Mouse (Mus musculus) lung, embryonic 14.5 days (tissue): ENCODE results near the gene Homer2. TPM values are rescaled to one million over a fixed set of nuclear protein-coding genes. Genes with fewer than 3 reads are reported as not detected.
A peak's percentile ranks its signal among the peaks of the same experiment; 100 is the strongest.

ENCODE experiments used
- ATAC-seq: fragments of 200-750 bp; cut with Nextera tagmentation; 2 replicates; pipeline ENCODE4 v1.8.0; 2017; ENCODE audit warnings: mild to moderate bottlenecking, moderate TSS enrichment, moderate library complexity; ENCODE audit not compliant: insufficient read depth
- DNase-seq: peaks from one replicate; pipeline ENCODE4 v3.0.0-alpha.2; 2015
- H3K27ac ChIP-seq: fragments of 300-500 bp; sonication (generic); 2 replicates; pipeline ENCODE4 v1.5.1; 2014; ENCODE audit warnings: low read depth, mild to moderate bottlenecking, moderate library complexity
- H3K27me3 ChIP-seq: fragments of 300-500 bp; sonication (generic); 2 replicates; pipeline ENCODE4 v1.6.1; 2014; ENCODE audit warnings: low read length, control low read depth; ENCODE audit not compliant: insufficient read depth
- H3K36me3 ChIP-seq: fragments of 300-500 bp; sonication (generic); 2 replicates; pipeline ENCODE4 v1.6.1; 2014; ENCODE audit warnings: control low read depth; ENCODE audit not compliant: insufficient read depth
- H3K4me1 ChIP-seq: fragments of 300-500 bp; sonication (generic); 2 replicates; pipeline ENCODE4 v1.6.1; 2014; ENCODE audit warnings: antibody characterized with exemption, control low read depth; ENCODE audit not compliant: insufficient read depth
- H3K4me2 ChIP-seq: fragments of 300-500 bp; sonication (generic); 2 replicates; pipeline ENCODE4 v1.6.1; 2014; ENCODE audit warnings: mild to moderate bottlenecking
- H3K4me3 ChIP-seq: fragments of 300-500 bp; sonication (generic); 2 replicates; pipeline ENCODE4 v1.5.1; 2014; ENCODE audit warnings: low read depth, low read length
- H3K9ac ChIP-seq: fragments of 300-500 bp; sonication (generic); 2 replicates; pipeline ENCODE4 v1.6.1; 2014
- H3K9me3 ChIP-seq: fragments of 300-500 bp; sonication (generic); 2 replicates; pipeline ENCODE4 v1.6.1; 2016; ENCODE audit warnings: low read depth, low read length, control low read depth
- CTCF ChIP-seq: IDR thresholded peaks from 2 replicates; pipeline ENCODE4 v1.5.1; 2016; ENCODE audit warnings: antibody characterized with exemption, low read depth
- WGBS: fragments of 180-500 bp; shearing (Covaris S2); extraction: QIAGEN DNeasy Blood & Tissue Kit; methylation state at CpG from one replicate; pipeline ENCODE4 v1.1.7; 2014; 5-methylcytosine and 5-hydroxymethylcytosine counted together
- polyA plus RNA-seq: library from polyadenylated mRNA; unstranded; fragments of >200 nt; fragmentation: Nextera tagmentation; extraction: Ambion mirVana; gene quantifications from 2 replicates; pipeline ENCODE4 v1.2.1, GENCODE M21; 2014

Homer2 gene
- polyA plus RNA-seq, 1 experiment from 2014 or later = 38.2 TPM

DNA sequence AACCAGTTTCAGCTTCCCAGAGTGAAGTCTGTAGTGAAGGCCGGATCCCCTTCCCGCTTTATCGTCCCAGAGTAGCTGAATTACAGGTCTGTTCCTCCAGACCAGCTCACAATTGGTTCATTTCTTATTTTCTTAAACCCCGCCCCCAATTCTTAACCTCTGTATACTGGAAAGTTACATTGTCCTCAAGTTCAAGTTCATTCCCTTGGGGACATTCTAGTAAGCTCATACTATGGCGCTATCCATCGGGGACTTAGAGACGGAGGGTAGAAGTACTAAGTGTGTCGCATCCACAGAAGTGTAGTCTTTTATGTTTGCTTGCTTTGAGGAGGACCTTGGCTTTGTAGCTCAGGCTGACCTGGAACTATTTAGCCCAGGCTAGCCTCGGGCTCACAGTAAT is 133.5 kb downstream of the Homer2 start:
- ATAC-seq = no peak
- no peak for TF ChIP-seq CTCF
- no peaks in the 10 kb centered on the region for H3K9me3 ChIP-seq
- H3K4me2 ChIP-seq = no peak overlapping the region
- no peak overlapping the region for H3K4me3 ChIP-seq
- H3K27me3 ChIP-seq = no peaks in the 10 kb centered on the region
- no peak overlapping the region for H3K9ac ChIP-seq
- H3K27ac ChIP-seq = no peak overlapping the region
- WGBS = 91% methylated on average over 9 of the region's 9 CpGs
- 0 out of 2 replicates have a peak, but pooled peaks cover 5% of the 10 kb centered on the region for H3K4me1 ChIP-seq
- no peak for DNase-seq
- H3K36me3 ChIP-seq = peaks cover 22% of the 10 kb centered on the region

DNA sequence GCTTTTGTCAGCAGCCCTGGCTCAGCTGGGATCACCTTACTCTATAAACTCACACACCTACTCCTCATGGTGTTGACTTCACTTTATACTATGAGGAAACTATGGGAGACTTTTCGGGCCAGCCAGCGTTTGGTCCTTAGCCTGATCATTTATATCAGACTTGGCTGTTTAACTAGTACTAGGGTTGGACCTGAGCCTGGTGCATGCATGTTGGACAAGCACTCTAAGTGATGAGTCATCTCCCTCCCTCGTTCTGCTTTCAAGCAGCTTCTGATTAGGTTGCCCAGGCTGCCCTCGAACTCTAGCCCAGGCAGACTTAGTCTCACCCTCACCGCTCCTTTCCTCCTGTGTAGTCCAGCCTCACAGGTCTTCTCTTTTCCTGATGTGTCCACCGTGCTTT is 133.9 kb downstream of the Homer2 start:
- ATAC-seq (no peak), DNase-seq (no peak)
- WGBS = 76% methylated on average over 6 of the region's 6 CpGs
- peak overlapping the region; percentile 80 for H3K4me2 ChIP-seq
- no peaks in the 10 kb centered on the region for H3K27me3 ChIP-seq
- peaks cover 19% of the 10 kb centered on the region for H3K36me3 ChIP-seq
- H3K4me1 ChIP-seq = 0 out of 2 replicates have a peak, but pooled peaks cover 5% of the 10 kb centered on the region
- no peak overlapping the region for H3K4me3 ChIP-seq
- H3K9me3 ChIP-seq = no peaks in the 10 kb centered on the region
- H3K27ac ChIP-seq = no peak overlapping the region
- TF ChIP-seq CTCF = no peak
- H3K9ac ChIP-seq = no peak overlapping the region

DNA sequence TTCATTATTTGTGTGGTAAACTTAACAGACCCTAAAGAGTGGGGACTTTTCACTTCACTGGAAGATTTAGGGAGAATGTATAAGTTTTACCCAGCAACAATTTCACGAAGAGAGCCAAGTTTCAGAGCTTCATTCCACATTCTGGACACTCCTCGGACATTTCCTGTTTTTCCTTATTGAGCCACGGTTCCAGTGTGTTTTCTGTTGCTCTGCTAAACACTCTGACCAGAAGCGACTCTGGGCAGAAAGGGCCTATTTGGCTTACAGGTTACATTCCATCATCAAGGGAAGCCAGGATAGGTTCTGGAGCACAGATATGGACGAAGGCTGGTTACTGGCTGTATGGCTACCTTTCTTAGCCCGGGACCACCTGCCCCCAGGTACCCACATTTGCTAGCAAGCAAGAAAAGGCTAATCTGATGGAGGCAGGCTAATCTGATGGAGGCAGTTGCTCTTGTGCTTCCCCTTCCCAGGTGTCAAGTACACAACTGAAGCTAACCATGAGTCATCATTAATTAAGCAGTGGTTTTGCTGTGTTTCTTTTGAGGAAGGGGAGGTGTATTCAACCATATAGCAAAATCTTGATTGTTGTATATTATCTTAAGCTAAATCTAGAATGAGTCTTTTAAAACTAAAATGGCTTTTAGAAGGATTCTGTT is 134.6 kb downstream of the Homer2 start:
- no peak for TF ChIP-seq CTCF
- no peak overlapping the region for H3K27ac ChIP-seq
- DNase-seq (no peak), ATAC-seq (no peak)
- H3K9me3 ChIP-seq = no peaks in the 10 kb centered on the region
- peak overlapping the region; percentile 80 for H3K4me2 ChIP-seq
- H3K4me1 ChIP-seq = 0 out of 2 replicates have a peak, but pooled peaks cover 5% of the 10 kb centered on the region
- no peak overlapping the region for H3K9ac ChIP-seq
- WGBS = 60% methylated on average over 6 of the region's 6 CpGs
- peaks cover 14% of the 10 kb centered on the region for H3K36me3 ChIP-seq
- peak overlapping the region; percentile 85 for H3K4me3 ChIP-seq
- H3K27me3 ChIP-seq = no peaks in the 10 kb centered on the region

DNA sequence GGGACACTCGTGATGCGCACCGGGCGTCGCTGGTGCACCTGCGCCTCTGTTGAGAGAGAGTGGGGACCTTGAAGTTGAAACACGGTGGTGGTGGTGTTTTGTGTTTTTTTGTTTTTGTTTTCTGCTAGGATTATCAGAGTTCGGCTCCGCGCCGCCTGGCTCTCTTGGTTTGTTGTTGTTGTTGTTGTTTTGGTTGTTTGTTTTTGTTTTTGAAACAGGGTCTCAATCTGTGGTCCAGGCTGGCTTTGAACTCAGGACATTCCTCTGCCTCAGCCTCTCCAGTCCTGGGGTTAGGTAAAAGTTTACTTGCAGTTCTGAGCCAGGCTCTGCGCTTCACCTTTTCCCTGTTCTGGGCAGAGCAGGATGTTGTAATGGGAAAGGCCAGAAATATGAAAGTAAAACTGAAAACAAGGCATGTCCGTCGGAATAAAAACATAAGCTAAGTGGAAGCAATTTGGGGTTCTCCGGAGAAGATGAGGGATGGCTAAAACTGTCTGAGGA is 135.3 kb downstream of the Homer2 start:
- Histone ChIP-seq H3K4me1 (0 out of 2 replicates have a peak, but pooled peaks cover 5% of the 10 kb centered on the region), H3K27me3 (no peaks in the 10 kb centered on the region), H3K4me3 (peak overlapping the region; percentile 85), H3K27ac (peak overlapping the region; percentile 92), H3K36me3 (peaks cover 14% of the 10 kb centered on the region), H3K9me3 (no peaks in the 10 kb centered on the region), H3K4me2 (peak overlapping the region; percentile 80), H3K9ac (peak overlapping the region; percentile 77)
- 16% methylated on average over 15 of the region's 15 CpGs for WGBS
- ATAC-seq (no peak), DNase-seq (no peak)
- no peak for TF ChIP-seq CTCF

DNA sequence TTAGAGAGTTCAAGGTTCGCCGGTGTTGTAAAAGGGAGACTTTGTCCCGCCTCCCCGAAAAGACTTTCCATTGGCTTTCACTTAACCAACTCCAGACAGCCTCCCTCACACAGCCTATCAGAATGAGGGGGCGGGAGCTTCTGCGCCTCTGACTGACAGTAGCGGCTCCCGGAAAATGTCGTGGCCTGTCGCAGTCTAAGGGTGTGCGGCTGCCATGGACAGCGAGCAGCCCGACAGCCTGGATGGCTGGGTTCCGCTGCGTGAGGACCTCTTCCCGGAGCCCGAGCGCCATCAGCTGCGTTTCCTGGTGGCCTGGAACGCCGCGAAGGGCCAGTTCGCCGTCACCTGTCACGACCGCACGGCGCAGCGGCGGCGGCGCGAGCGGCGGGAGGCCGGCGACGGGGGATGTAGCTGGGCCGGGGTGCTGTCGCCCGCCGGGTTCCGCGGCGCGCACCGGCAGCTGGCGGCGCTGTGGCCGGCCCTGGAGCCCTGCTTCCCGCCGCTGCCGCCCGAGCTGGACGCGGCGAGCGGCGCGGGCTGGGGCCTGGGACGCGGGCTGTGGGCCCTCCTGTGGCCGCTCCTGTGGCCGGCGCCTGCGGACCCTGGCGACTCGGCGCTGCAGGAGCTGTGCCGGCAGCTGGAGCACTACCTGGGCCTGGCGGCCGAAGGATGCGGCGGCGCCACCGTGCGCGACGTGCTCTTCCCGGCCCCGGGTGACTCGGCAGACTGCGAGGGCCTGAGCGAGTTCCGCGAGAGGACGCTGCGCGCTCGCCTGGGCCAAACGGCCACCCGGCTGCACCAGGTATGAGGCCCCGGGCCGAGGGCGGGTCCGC is 136.0 kb downstream of the Homer2 start, which contains the start of gene Whamm:
Gene Whamm (plus strand): TSS at position 159 of the 833 bp plus-strand sequence.
- peak within 1 kb of the TSS; percentile 77 for H3K9ac ChIP-seq
- peak; percentile 96 for DNase-seq
- no peak for TF ChIP-seq CTCF
- no peaks in the 10 kb centered on the region for H3K27me3 ChIP-seq
- under 1% methylated on average over 86 of the region's 96 CpGs for WGBS
- H3K4me2 ChIP-seq = peak within 1 kb of the TSS; percentile 80
- H3K27ac ChIP-seq = peak within 1 kb of the TSS; percentile 92
- H3K4me3 ChIP-seq = peak within 1 kb of the TSS; percentile 85
- H3K36me3 ChIP-seq = peaks cover 14% of the 10 kb centered on the region
- H3K4me1 ChIP-seq = 0 out of 2 replicates have a peak, but pooled peaks cover 5% of the 10 kb centered on the region
- no peaks in the 10 kb centered on the region for H3K9me3 ChIP-seq
- peak; percentile 100 for ATAC-seq

DNA sequence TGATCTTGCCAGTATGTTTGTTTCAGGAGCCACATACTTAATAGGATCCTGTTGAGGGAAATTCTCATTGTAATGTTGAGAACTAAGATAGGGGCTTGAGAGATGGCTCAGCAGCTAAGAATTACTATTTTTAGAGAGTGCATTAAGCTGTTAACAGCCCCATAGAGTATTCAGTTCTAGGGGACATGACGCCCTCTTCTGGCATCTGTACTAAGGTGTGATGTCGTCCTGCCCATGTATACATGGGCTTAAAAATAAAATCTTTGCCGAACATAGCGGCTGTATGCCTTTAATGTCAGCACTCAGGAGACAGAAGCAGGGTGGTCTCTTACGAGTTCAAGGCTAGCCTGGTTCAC is 136.6 kb downstream of the Homer2 start:
- peak overlapping the region; percentile 92; the same call in 1 of the 2 replicates for H3K27ac ChIP-seq
- H3K36me3 ChIP-seq = peaks cover 9% of the 10 kb centered on the region
- H3K27me3 ChIP-seq = no peaks in the 10 kb centered on the region
- ATAC-seq = no peak; the same call in 1 of the 2 replicates
- peak overlapping the region; percentile 85 for H3K4me3 ChIP-seq
- 0 out of 2 replicates have a peak, but pooled peaks cover 5% of the 10 kb centered on the region for H3K4me1 ChIP-seq
- no peaks in the 10 kb centered on the region for H3K9me3 ChIP-seq
- 9% methylated on average over 5 of the region's 5 CpGs for WGBS
- H3K9ac ChIP-seq = no peak overlapping the region
- peak overlapping the region; percentile 80 for H3K4me2 ChIP-seq
- no peak for DNase-seq
- peak; percentile 40; the same call in 1 of the 2 replicates for TF ChIP-seq CTCF

DNA sequence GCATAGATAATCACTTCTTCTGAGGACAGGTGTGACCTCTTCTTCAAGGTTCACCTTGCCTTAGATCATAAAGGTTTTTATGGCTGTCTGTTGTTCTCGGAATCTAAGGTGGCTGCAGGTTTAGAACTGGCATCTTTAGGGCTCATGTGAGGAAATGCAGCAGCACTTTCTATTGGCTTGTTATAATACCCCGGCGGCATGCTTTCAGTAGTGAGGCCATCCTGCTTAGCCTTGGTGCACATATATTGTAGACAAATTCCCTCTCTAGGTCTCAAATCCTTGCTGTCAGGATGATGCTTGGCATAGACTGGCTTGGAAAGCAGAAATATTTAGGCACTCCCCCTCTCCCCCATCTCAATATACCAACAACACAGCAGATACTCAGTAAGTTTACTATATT is 137.1 kb downstream of the Homer2 start:
- Histone ChIP-seq H3K9ac (no peak overlapping the region), H3K4me2 (no peak overlapping the region), H3K4me1 (0 out of 2 replicates have a peak, but pooled peaks cover 5% of the 10 kb centered on the region), H3K36me3 (peaks cover 4% of the 10 kb centered on the region; the same call in 1 of the 2 replicates), H3K4me3 (no peak overlapping the region), H3K27me3 (no peaks in the 10 kb centered on the region), H3K9me3 (no peaks in the 10 kb centered on the region), H3K27ac (no peak overlapping the region)
- no peak for ATAC-seq
- DNase-seq = no peak
- WGBS = 86% methylated on average over 3 of the region's 3 CpGs
- no peak for TF ChIP-seq CTCF
